Mouse (Mus musculus) MEL (cell line): ENCODE measurements around the gene Samd4. TPM values are rescaled to one million over a fixed set of nuclear protein-coding genes. Genes with fewer than 3 reads are reported as not detected.
A peak's percentile ranks its signal among the peaks of the same experiment; 100 is the strongest.

Experiments used
- DNase-seq: peaks from one replicate; pipeline ENCODE4 v3.0.0; 2011; ENCODE audit warnings: low read depth, low spot score
- H3K27ac ChIP-seq: 2 replicates; pipeline ENCODE4 v1.5.1; 2012; ENCODE audit warnings: low read depth, mild to moderate bottlenecking, control low read depth, low read length, moderate library complexity; ENCODE audit not compliant: control insufficient read depth
- H3K27me3 ChIP-seq, 2 experiments: fragments of 150-350 bp in 1 of 2; sonication (generic) in 1 of 2; 2 replicates each; pipeline ENCODE4 v1.6.1; 2012; ENCODE audit warnings: low read length in 2 of 2, mild to moderate bottlenecking in 2 of 2, improper control_type of control experiment in 1 of 2, moderate library complexity in 1 of 2; ENCODE audit not compliant: insufficient read depth in 2 of 2, control insufficient read depth in 1 of 2
- H3K36me3 ChIP-seq, 2 experiments: 2 replicates each; pipeline ENCODE4 v1.6.1; 2012 to 2014; ENCODE audit warnings: low read length in 2 of 2, improper control_type of control experiment in 1 of 2, inconsistent platforms in 1 of 2, mild to moderate bottlenecking in 1 of 2; ENCODE audit not compliant: insufficient read depth in 2 of 2, control insufficient read depth in 1 of 2
- H3K4me1 ChIP-seq, 2 experiments: fragments of 150-350 bp in 1 of 2; sonication (generic) in 1 of 2; 2 replicates each; pipeline ENCODE4 v1.6.1; 2012; ENCODE audit warnings: low read length in 2 of 2, improper control_type of control experiment in 1 of 2, mild to moderate bottlenecking in 1 of 2; ENCODE audit not compliant: insufficient read depth in 2 of 2, control insufficient read depth in 1 of 2
- H3K4me3 ChIP-seq, 2 experiments: fragments of 150-350 bp in 1 of 2; sonication (generic) in 1 of 2; 2 replicates each; pipeline ENCODE4 v1.5.1; 2012; ENCODE audit warnings: low read depth in 2 of 2, low read length in 2 of 2, mild to moderate bottlenecking in 2 of 2, moderate library complexity in 2 of 2, control low read depth in 1 of 2, improper control_type of control experiment in 1 of 2; ENCODE audit not compliant: control insufficient read depth in 1 of 2, insufficient read depth in 1 of 2
- H3K79me2 ChIP-seq: 2 replicates; pipeline ENCODE4 v1.6.1; 2012; ENCODE audit warnings: mild to moderate bottlenecking, low read length, moderate library complexity; ENCODE audit not compliant: control insufficient read depth, poor library complexity, insufficient read depth
- H3K9ac ChIP-seq: 2 replicates; pipeline ENCODE4 v1.6.1; 2012; ENCODE audit warnings: low read depth, mild to moderate bottlenecking, control low read depth, low read length, moderate library complexity; ENCODE audit not compliant: control insufficient read depth, poor library complexity, severe bottlenecking
- H3K9me3 ChIP-seq: fragments of 150-350 bp; sonication (generic); replicated peaks from 2 replicates; pipeline ENCODE4 v1.6.1; 2012; ENCODE audit warnings: mild to moderate bottlenecking, low read length, improper control_type of control experiment, moderate library complexity; ENCODE audit not compliant: insufficient read depth
- CTCF ChIP-seq, 3 experiments: IDR thresholded peaks in 2 of 3; conservative IDR thresholded peaks in 1 of 3; 2 replicates each; pipeline ENCODE4 v1.5.1; 2011 to 2012; ENCODE audit warnings: low read length in 3 of 3, low read depth in 2 of 3, mild to moderate bottlenecking in 2 of 3, improper control_type of control experiment in 1 of 3, inconsistent platforms in 1 of 3, mixed read lengths in 1 of 3, moderate library complexity in 1 of 3; ENCODE audit not compliant: control insufficient read depth in 1 of 3, insufficient read depth in 1 of 3, poor library complexity in 1 of 3, severe bottlenecking in 1 of 3
- GATA1 ChIP-seq: IDR thresholded peaks from 2 replicates; pipeline ENCODE4 v1.6.1; 2011; ENCODE audit warnings: low read depth, low read length, improper control_type of control experiment
- HCFC1 ChIP-seq: IDR thresholded peaks from 2 replicates; pipeline ENCODE4 v1.6.1; 2012; ENCODE audit warnings: low read depth, mild to moderate bottlenecking, inconsistent platforms, low read length, improper control_type of control experiment, moderate library complexity
- MAX ChIP-seq: IDR thresholded peaks from 2 replicates; pipeline ENCODE4 v1.6.1; 2011; ENCODE audit warnings: low read length, improper control_type of control experiment
- MYC ChIP-seq: IDR thresholded peaks from 2 replicates; pipeline ENCODE4 v1.6.1; 2011; ENCODE audit warnings: low read depth, mild to moderate bottlenecking, low read length, improper control_type of control experiment, moderate library complexity
- NELFE ChIP-seq: IDR thresholded peaks from 2 replicates; pipeline ENCODE4 v1.6.1; 2011; ENCODE audit warnings: low read depth, low read length, improper control_type of control experiment
- POLR2AphosphoS2 ChIP-seq: IDR thresholded peaks from 2 replicates; pipeline ENCODE4 v1.6.1; 2011; ENCODE audit warnings: low read length, improper control_type of control experiment
- RAD21 ChIP-seq: IDR thresholded peaks from 2 replicates; pipeline ENCODE4 v1.6.1; 2011; ENCODE audit warnings: mild to moderate bottlenecking, low read depth, low read length, improper control_type of control experiment
- RCOR1 ChIP-seq: IDR thresholded peaks from 2 replicates; pipeline ENCODE4 v1.6.1; 2012; ENCODE audit warnings: low read depth, mild to moderate bottlenecking, inconsistent platforms, low read length, improper control_type of control experiment
- SMC3 ChIP-seq: IDR thresholded peaks from 2 replicates; pipeline ENCODE4 v1.6.1; 2011; ENCODE audit warnings: low read depth, low read length, improper control_type of control experiment
- TBP ChIP-seq: IDR thresholded peaks from 2 replicates; pipeline ENCODE4 v1.8.0; 2011; ENCODE audit warnings: low read depth, low read length, improper control_type of control experiment
- USF1 ChIP-seq: IDR thresholded peaks from 2 replicates; pipeline ENCODE4 v1.6.1; 2014; ENCODE audit warnings: low read depth, mild to moderate bottlenecking, inconsistent platforms, low read length, improper control_type of control experiment, moderate library complexity
- polyA plus RNA-seq, 2 experiments: library from polyadenylated mRNA; stranded (reverse) in 1 of 2; unstranded in 1 of 2; fragments of >175 nt in 1 of 2; fragments of >200 nt in 1 of 2; gene quantifications; 2 replicates each; pipeline versions ENCODE4 v1.2.1 to v1.2.4; 2012; ENCODE audit warnings: low replicate concordance in 2 of 2, low read depth in 1 of 2; ENCODE audit not compliant: insufficient read length in 2 of 2, insufficient read depth in 1 of 2, missing spikeins in 1 of 2
- total RNA-seq: library from RNA; depleted of rRNA; stranded (reverse); fragments of 300-350 nt; gene quantifications from 2 replicates; pipeline ENCODE4 v1.2.3, GENCODE M21; 2012

Samd4 gene
- total and polyA plus RNA-seq, 3 experiments = 0.04 to 0.08 TPM; not detected in 1

GRCm38 (mm10) chr14:46862922-46863321, 19.7 kb upstream of the Samd4 start:
- Histone ChIP-seq H3K4me1 (peaks cover 0 to 7% of the 10 kb centered on the region in 2 experiments; a peak in 2 of 4 replicates), H3K27me3 (no peaks in the 10 kb centered on the region), H3K9me3 (no peaks in the 10 kb centered on the region), H3K4me3 (no peak overlapping the region), H3K36me3 (peaks cover 0 to 2% of the 10 kb centered on the region in 2 experiments; a peak in 2 of 4 replicates), H3K27ac (no peak overlapping the region), H3K9ac (no peak overlapping the region), H3K79me2 (no peaks in the 10 kb centered on the region)
- peak; percentile 37; the same call in 1 of the 2 replicates for TF ChIP-seq MAX
- TF ChIP-seq GATA1 = peak; percentile 57
- 0 out of 2 replicates have a peak, but pooled peaks have one; percentile 35 for TF ChIP-seq MYC
- TF ChIP-seq RCOR1 = no peak
- peak; percentile 74 for DNase-seq

- TF ChIP-seq CTCF (IDR thresholded peaks at IDR 0.05 in 2 of 3, conservative IDR thresholded peaks at IDR 0.05 in 1 of 3; ENCODE audit: control insufficient read depth in 1 of 3, insufficient read depth in 1 of 3, low read depth in 2 of 3, low read length in 3 of 3, poor library complexity in 1 of 3, severe bottlenecking in 1 of 3) = peak in 1 of 3 experiments; percentile 32; a peak in 2 of 6 replicates
- no peak for TF ChIP-seq MYC
- TF ChIP-seq RAD21 = peak; percentile 15
- Histone ChIP-seq H3K4me3 (no peak overlapping the region), H3K79me2 (no peaks in the 10 kb centered on the region), H3K27me3 (no peaks in the 10 kb centered on the region), H3K36me3 (no peaks in the 10 kb centered on the region), H3K4me1 (no peaks in the 10 kb centered on the region), H3K9me3 (no peaks in the 10 kb centered on the region), H3K9ac (no peak overlapping the region), H3K27ac (no peak overlapping the region)
- DNase-seq = no peak
These were observed 1.7 kb upstream of the Samd4 start for GRCm38 (mm10) chr14:46880935-46881334.

GRCm38 (mm10) chr14:46881581-46882430, 848 bp upstream of the Samd4 start:
- no peaks in the 10 kb centered on the region for H3K4me1 ChIP-seq
- no peak overlapping the region for H3K4me3 ChIP-seq
- H3K27ac ChIP-seq = no peak overlapping the region
- H3K9ac ChIP-seq = no peak overlapping the region
- TF ChIP-seq HCFC1 (no peak), NELFE (no peak), TBP (no peak), SMC3 (no peak), USF1 (no peak), POLR2AphosphoS2 (no peak)
- no peak for DNase-seq
- H3K79me2 ChIP-seq = no peaks in the 10 kb centered on the region
- H3K9me3 ChIP-seq = no peaks in the 10 kb centered on the region
- H3K36me3 ChIP-seq = no peaks in the 10 kb centered on the region
- H3K27me3 ChIP-seq = no peaks in the 10 kb centered on the region
